Mouse (Mus musculus) G1E (cell line): ENCODE results near the gene Apom. TPM values are rescaled to one million over a fixed set of nuclear protein-coding genes. Genes with fewer than 3 reads are reported as not detected.
A peak's percentile ranks its signal among the peaks of the same experiment; 100 is the strongest.

ENCODE experiments used
- ATAC-seq: 2 replicates; pipeline ENCODE4 v1.8.0; 2016; ENCODE audit warnings: mild to moderate bottlenecking; ENCODE audit not compliant: insufficient number of reproducible peaks, poor library complexity, low FRiP score, severe bottlenecking; ENCODE audit errors: extremely low read depth
- DNase-seq: peaks from one replicate; pipeline ENCODE4 v3.0.0; 2012; ENCODE audit warnings: low spot score
- H3K27me3 ChIP-seq: 2 replicates; pipeline ENCODE4 v1.6.1; 2012; ENCODE audit warnings: mild to moderate bottlenecking, low read length, inconsistent platforms; ENCODE audit not compliant: insufficient read depth
- H3K36me3 ChIP-seq: replicated peaks from 2 replicates; pipeline ENCODE3; 2012; ENCODE audit warnings: mild to moderate bottlenecking, inconsistent platforms
- H3K4me1 ChIP-seq: 2 replicates; pipeline ENCODE4 v1.6.1; 2012; ENCODE audit warnings: low read depth, low read length, inconsistent platforms, mixed read lengths; ENCODE audit not compliant: insufficient read depth
- H3K4me3 ChIP-seq: 2 replicates; pipeline ENCODE4 v1.5.1; 2012; ENCODE audit warnings: low read depth, mild to moderate bottlenecking, inconsistent platforms, low read length, moderate library complexity, mixed read lengths
- H3K9me3 ChIP-seq: replicated peaks from 2 replicates; pipeline ENCODE4 v1.6.1; 2012; ENCODE audit warnings: inconsistent platforms
- CTCF ChIP-seq: IDR thresholded peaks from 2 replicates; pipeline ENCODE4 v1.5.1; 2012; ENCODE audit warnings: low read depth, low read length, inconsistent platforms, mixed read lengths
- GATA1 ChIP-seq: IDR thresholded peaks from 2 replicates; pipeline ENCODE4 v1.6.1; 2012; ENCODE audit warnings: borderline replicate concordance, low read length, inconsistent platforms, mixed read lengths
- GATA2 ChIP-seq: IDR thresholded peaks from 2 replicates; pipeline ENCODE4 v1.6.1; 2012; ENCODE audit warnings: low read depth, low read length, inconsistent platforms, borderline replicate concordance
- POLR2AphosphoS5 ChIP-seq: IDR thresholded peaks from 2 replicates; pipeline ENCODE4 v1.6.1; 2012; ENCODE audit warnings: low read depth, low read length, inconsistent platforms; ENCODE audit not compliant: insufficient replicate concordance
- TAL1 ChIP-seq: conservative IDR thresholded peaks from 2 replicates; pipeline ENCODE4 v1.6.1; 2012; ENCODE audit warnings: low read depth, low read length, inconsistent platforms, mixed read lengths
- polyA plus RNA-seq: library from polyadenylated mRNA; stranded (reverse); fragments of >175 nt; gene quantifications from 2 replicates; pipeline ENCODE4 v1.2.3, GENCODE M21; 2012
- total RNA-seq, 2 experiments: library from RNA; stranded (forward) in 1 of 2; stranded (reverse) in 1 of 2; fragments of 200-1000 nt in 1 of 2; fragments of >200 nt in 1 of 2; fragmentation: Nextera tagmentation in 1 of 2; gene quantifications; 2 replicates each; pipeline ENCODE4 v1.2.3; 2014 to 2017

Gene Apom
- total RNA-seq (2014; fragmentation: Nextera tagmentation) (not detected in 2 replicates), total RNA-seq (2017) (0.22 and 0.23 TPM in 2 replicates), polyA plus RNA-seq (0.10 and 0.11 TPM in 2 replicates)

DNA sequence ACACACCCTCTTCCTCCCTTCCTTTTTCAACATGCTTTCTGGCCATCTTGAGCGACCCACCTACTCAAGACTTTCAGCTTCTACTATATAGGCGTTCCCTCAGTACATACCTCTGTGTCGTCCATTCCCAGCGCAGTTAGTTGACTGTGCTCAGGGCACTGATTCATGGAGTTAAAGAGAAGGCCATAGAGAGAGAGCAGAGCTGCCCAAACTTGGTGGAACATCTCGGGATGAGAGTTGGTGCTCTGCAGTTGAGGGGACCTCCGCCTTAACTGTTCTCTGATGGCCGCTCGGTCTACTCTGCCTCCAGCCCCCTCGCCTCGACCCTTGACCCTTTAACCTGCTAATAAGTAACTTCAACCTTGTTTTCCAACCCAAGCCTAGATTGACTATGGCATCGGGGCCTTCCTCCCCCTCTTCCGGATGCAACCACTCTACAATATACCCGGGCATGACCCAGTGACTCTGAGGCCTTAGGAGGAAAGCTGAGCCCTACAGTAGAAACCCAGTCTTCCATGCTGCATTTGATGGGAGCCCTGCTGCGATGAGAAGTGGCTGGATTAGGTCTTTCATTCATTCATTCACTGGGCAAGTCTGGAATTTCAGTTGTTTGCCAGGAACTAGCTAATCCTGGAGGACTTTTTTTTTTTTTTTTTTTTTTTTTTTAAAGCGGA is at the start of gene Apom:
Gene Apom (minus strand): TSS at position 551 of the 674 bp plus-strand sequence.
- Histone ChIP-seq H3K9me3 (no peaks in the 10 kb centered on the region), H3K27me3 (no peaks in the 10 kb centered on the region), H3K4me1 (peaks cover 42% of the 10 kb centered on the region), H3K36me3 (peaks cover 53% of the 10 kb centered on the region), H3K4me3 (no peak within 1 kb of the TSS)
- ATAC-seq (no peak), DNase-seq (no peak)
- TF ChIP-seq CTCF (no peak), GATA2 (no peak), TAL1 (no peak), GATA1 (no peak), POLR2AphosphoS5 (no peak)

DNA sequence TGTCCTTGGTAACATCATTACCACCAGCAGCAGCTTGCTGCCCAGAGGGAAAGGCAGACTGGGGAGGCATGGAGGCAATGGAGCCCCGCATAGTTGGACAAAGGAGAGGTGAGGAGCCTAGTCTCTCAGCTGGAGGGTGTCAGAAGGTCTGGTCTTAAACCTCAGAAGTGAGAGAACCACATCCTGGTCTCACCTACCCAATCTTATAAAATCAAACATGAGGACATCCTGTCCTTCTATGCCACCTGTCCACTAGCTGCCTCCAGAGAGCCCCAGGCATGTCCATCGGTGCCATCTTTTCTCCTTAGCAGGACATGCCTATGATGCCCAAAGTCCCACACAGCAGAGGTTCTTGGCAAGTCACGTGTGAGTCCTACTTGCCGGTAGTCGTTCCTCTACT is 48.2 kb upstream of the Apom start:
- H3K36me3 ChIP-seq = peaks cover 13% of the 10 kb centered on the region
- H3K4me3 ChIP-seq = no peak overlapping the region
- H3K9me3 ChIP-seq = no peaks in the 10 kb centered on the region
- H3K4me1 ChIP-seq = peaks cover 31% of the 10 kb centered on the region
- ATAC-seq = no peak
- no peak for DNase-seq
- H3K27me3 ChIP-seq = no peaks in the 10 kb centered on the region
- TF ChIP-seq GATA1 (no peak), CTCF (no peak), GATA2 (no peak), POLR2AphosphoS5 (no peak), TAL1 (no peak)

DNA sequence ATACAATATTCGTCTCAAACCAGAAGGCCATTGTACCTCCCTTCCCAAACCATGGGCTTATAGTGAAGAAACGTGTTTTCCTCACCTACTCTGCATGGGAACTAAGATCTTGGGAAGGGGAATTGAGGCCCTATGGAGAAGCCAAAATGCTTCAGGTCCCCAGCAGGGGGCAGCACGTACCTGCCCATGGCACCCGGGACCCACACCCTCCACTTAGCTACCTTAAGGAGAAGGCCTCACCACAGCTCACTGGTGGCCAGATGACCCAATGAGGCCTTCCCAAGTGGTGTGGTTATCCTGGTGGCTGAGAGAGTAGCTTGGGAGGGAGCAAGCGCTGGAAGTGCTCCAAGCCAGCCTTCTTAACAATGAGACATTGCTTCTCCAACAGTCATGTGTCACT is 46.7 kb upstream of the Apom start:
- TF ChIP-seq CTCF (peak; percentile 89), GATA1 (no peak)
- DNase-seq = peak; percentile 70

DNA sequence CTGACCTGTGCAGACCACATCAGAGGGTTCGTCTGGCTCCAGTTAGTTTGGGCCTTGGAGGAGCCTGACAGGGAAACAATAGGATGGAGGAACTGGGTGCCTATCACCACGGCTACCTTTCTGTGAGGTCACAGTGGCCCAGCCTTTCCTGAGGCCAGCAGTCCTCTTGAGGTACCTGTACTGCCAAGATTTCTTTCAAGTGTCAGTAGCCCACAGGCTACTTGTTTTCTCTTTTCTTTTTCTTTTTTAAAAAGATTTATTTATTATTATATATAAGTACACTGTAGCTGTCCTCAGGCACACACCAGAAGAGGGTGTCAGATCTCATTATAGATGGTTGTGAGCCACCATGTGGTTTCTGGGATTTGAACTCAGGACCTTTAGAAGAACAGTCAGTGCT is 44.1 kb upstream of the Apom start, which contains the start of gene Aif1:
Gene Aif1 (minus strand): TSS at position 101 of the 400 bp plus-strand sequence.
- TF ChIP-seq GATA2 (no peak), TAL1 (no peak), POLR2AphosphoS5 (no peak), GATA1 (no peak), CTCF (no peak)
- H3K36me3 ChIP-seq = no peaks in the 10 kb centered on the region
- peaks cover 46% of the 10 kb centered on the region for H3K4me1 ChIP-seq
- DNase-seq (no peak), ATAC-seq (no peak)
- H3K27me3 ChIP-seq = peaks cover 23% of the 10 kb centered on the region
- no peaks in the 10 kb centered on the region for H3K9me3 ChIP-seq
- H3K4me3 ChIP-seq = no peak within 1 kb of the TSS

More for the DNA sequence above, 46.7 kb upstream of the Apom start:
- Histone ChIP-seq H3K4me3 (no peak overlapping the region; the same call in 1 of the 2 replicates), H3K9me3 (no peaks in the 10 kb centered on the region), H3K4me1 (peaks cover 33% of the 10 kb centered on the region), H3K36me3 (no peaks in the 10 kb centered on the region), H3K27me3 (peaks cover 5% of the 10 kb centered on the region)
- 0 out of 2 replicates have a peak, but pooled peaks have one; percentile 28 for ATAC-seq

DNA sequence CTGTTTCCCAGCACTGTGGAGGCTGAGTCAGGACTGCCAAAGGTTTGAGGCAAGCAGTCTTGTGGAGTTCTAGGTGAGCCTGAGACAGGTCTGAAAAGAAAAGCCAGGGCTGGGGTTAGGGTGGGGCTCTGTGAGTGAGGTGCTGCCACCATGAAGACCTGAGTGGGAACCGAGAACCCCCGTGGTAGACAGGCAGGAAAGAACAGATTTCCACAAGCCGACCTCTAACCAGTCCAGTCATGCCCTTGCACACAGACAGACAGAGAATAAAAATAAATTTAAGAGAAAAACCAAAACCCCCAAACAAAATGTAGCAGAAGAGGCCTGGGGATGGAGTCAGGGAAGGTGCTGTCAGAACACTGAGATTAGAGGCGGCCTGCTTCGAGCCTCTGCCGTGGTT is 43.5 kb upstream of the Apom start:
- Histone ChIP-seq H3K27me3 (peaks cover 27% of the 10 kb centered on the region), H3K9me3 (no peaks in the 10 kb centered on the region), H3K4me1 (peaks cover 46% of the 10 kb centered on the region), H3K36me3 (no peaks in the 10 kb centered on the region), H3K4me3 (no peak overlapping the region)
- DNase-seq (no peak), ATAC-seq (no peak)
- no peak for TF ChIP-seq CTCF
- no peak for TF ChIP-seq GATA2
- no peak for TF ChIP-seq TAL1
- TF ChIP-seq POLR2AphosphoS5 = no peak
- TF ChIP-seq GATA1 = no peak

DNA sequence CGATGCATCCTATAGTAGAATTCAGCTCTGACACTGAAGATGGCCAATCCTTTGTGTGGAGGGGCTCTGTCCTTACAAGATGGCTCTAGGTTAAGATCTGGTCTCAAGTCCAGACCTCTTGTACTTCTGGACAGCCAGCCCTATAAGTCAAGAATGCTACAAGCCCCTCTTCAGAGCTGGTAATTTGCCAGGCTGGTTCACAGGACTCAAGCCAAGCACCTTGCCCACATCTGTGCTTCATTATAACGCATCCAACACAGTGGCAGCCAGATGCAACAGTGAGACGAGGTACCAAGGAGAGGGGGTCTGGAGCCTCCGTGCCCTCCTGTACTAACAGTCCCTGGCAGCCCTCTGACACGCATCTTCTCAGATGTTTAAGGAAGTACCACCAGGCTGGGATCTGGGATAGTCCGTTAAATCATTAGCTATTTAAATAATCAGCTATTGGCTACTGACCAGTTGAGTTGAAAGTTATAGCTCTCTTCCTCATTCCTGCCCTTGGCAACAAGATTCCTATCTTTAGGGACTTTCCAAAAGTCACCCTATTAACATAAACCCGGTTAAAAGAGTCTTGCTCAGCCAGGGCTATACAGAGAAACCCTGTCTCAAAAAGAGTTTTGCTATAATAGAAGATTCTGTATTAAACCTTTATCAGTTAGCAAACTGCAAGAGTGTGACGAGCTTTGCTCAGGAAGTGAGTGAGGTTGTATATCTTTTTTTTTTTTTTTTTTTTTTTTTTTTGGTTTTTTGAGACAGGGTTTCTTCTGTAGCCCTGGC is 42.5 kb upstream of the Apom start:
- no peaks in the 10 kb centered on the region for H3K36me3 ChIP-seq
- peaks cover 46% of the 10 kb centered on the region for H3K4me1 ChIP-seq
- peaks cover 27% of the 10 kb centered on the region for H3K27me3 ChIP-seq
- TF ChIP-seq GATA1 (no peak), CTCF (no peak)
- no peak for DNase-seq
- H3K4me3 ChIP-seq = peak overlapping the region; percentile 4; the same call in 1 of the 2 replicates
- no peaks in the 10 kb centered on the region for H3K9me3 ChIP-seq
- peak; percentile 49 for ATAC-seq
